Mouse (Mus musculus) gastrocnemius, adult 18-20 months (tissue): ENCODE measurements around the gene Gins1. TPM values are rescaled to one million over a fixed set of nuclear protein-coding genes. Genes with fewer than 3 reads are reported as not detected.
"Not testable (repeated sequence)": the region's sequence is repeated elsewhere in the genome, so short reads cannot be mapped to it uniquely, and the experiment has no call there.

Experiments
- DNase-seq: peaks from one replicate; pipeline ENCODE4 v3.0.0; 2021; ENCODE audit warnings: low spot score
- long read RNA-seq, 2 experiments: library from polyadenylated mRNA; stranded (forward); transcript quantifications; one replicate each; pipeline ENCODE4 v2.0.0; 2021
- total RNA-seq, 2 experiments: library from RNA; stranded (reverse); gene quantifications; 2 replicates each; pipeline ENCODE4 v1.2.3; 2021

Gene Gins1
- total RNA-seq = 1 to 10 TPM; 1.8 to 2.1 TPM
- long read RNA-seq, experiment 1 = 0 reads
- long read RNA-seq, experiment 2, partial matches to known transcripts = 0 of 1 reads
- long read RNA-seq, experiment 2, other reads (novel, unspliced or antisense) = 0 of 1 reads

GRCm38 (mm10) chr2:150904936-150905450, at the start of gene Gins1:
Gene Gins1, plus strand, starts transcription at chr2:150905400.
- no peak for DNase-seq

GRCm38 (mm10) chr2:150858724-150859487, 46.3 kb upstream of the Gins1 start:
- DNase-seq = no peak

GRCm38 (mm10) chr2:150859709-150860470, 45.3 kb upstream of the Gins1 start:
- no peak for DNase-seq

DNA sequence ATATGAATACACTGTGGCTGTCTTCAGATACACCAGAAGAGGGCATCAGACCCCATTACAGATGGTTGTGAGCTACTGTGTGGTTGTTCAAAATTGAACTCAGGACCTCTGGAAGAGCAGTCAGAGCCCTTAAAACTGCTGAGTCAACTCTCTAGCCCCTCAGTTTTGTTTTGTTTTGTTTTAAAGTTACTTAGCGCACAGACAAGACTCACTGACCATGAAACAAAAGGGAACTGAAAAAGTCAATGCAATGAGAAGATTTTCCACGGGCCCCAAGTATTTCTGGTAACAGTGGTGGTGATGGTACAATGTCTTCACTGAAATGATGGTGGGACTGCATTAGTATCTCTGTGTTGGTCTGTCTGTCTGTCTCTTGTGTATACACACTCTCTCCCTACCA, 44.1 kb upstream of the Gins1 start:
- DNase-seq = no peak

DNA sequence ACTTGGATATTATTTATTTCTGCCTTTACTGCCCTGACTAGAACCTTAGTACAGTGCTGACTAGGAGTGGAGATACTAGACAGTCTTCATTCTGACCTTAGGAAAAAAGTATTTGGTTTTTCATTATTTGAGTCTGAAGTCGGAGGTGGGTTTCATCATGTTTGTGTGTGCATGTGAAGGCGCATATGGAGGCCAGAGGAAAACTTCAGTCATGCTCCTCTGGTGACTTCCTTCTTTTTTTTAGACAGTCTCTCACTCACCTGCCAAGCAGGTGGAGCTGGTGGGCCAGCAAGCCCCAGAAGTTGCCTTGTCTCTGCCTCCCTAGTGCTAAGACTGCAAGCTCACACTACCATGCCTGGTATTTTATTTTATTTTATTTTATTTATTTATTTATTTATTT, 38.2 kb upstream of the Gins1 start:
- DNase-seq = no peak

GRCm38 (mm10) chr2:150869446-150869845, 35.8 kb upstream of the Gins1 start:
- DNase-seq = no peak

DNA sequence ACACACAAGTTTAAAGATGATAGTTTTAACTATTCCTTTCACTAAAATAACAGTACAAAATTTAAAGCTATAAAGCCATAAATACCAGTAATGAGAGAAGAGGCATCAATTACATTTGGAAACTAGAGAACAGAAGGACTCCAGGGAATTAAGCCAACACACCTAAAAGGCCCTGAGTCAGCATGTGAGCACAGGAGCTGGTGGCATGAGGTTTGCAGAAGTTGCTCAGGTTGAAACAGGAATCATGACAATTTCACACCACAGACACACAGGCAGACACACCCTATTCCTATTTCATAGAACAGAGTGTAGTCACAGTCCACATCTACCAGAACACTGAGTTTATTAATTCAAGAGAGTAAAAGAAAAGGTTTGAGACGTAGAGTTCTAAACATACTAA, 30.7 kb upstream of the Gins1 start:
- DNase-seq = no peak

DNA sequence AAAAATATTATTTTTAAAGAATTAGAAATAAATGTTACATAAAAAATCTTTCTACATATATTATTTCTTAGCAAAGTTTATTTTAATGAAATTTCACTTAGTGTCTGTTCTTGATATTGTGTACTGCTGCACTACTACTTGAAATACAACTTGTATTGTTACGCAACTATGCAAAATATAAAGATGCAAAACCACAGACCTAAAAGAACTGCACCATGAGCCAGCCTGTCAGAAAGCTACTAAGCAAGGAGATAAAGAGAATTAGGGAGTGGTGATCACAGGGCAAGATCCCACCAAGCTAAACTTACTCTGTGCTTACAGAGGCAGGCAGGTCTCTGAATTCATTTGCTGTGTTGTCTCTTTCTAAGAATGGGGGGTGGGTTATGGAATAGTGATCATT, 30.0 kb upstream of the Gins1 start:
- no peak for DNase-seq

DNA sequence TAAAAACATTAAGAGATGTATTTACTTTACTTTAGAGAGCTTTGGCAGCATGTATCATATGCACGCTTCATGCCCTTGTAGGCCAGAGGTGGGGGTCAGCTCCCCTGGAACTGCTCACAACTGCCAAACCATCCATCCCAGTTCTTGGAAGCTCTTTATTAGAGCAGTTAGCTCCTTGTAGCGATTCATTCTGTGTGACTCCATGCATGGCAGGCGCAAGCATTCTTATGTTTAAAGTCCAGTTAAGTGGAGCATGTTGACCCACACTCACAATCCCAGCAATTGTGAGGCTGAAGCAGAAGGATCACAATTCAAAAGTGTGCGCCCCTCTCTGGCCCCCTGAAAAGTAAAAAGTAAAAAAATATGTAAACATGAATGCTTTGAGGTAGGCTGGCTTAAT, 27.6 kb upstream of the Gins1 start:
- DNase-seq = no peak

DNA sequence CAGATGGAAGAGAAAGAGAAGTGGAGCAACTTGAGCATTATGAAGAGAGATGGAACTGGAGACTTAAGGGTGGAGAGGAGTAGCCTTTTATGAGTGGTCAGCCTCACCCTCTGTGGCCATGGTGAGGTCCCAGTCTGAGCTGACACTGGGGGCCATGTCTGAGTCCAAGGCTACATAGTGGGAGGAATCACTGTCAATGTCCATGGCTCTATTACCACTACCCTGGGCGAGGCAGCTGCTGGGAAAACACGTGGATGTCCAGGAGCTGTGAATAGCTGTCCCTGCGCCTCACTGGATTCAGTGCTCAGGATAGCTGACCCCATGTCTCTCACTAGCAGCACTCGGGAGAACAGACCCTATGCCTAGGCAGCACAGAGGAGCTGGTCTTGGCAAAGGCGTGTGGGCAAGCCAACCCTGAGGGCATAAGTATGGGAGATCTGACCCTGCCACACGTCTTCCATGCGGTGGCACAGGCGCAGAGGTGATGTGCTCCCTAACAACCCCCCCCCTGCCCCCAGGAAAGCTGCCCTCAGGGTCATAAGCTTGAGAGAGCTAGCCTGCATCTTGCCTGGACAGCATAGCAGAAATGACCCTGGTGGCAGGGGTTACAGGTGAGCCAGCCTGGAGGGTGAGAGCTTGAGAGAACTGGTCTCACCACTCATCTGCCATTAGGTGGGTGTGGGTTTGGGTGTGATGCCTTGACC, 21.0 kb upstream of the Gins1 start:
- DNase-seq = no peak

GRCm38 (mm10) chr2:150884779-150885110, 20.5 kb upstream of the Gins1 start:
- no peak for DNase-seq

- DNase-seq = no peak
Observed at GRCm38 (mm10) chr2:150885814-150886213, 19.4 kb upstream of the Gins1 start.

DNA sequence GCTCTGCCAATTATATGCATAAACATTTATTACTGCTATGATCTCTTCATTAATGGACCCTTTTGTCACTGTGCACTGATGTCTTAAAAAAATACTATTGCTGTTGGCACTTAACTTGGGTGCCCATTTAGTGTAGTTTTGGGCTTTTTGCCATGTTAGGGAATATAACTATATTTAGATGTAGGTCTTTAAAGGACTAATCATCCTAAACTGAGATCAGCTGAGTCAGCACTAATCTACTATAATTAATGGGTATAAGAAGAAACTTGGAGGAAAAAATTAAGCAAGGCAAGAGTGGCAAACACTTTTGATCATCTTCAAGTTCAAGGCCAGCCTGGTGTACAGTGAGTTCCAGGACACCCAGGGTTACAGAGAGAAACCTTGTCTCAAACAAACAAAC, 18.9 kb upstream of the Gins1 start:
- no peak for DNase-seq

- DNase-seq = no peak
Observed at GRCm38 (mm10) chr2:150887370-150887769, 17.8 kb upstream of the Gins1 start.

DNA sequence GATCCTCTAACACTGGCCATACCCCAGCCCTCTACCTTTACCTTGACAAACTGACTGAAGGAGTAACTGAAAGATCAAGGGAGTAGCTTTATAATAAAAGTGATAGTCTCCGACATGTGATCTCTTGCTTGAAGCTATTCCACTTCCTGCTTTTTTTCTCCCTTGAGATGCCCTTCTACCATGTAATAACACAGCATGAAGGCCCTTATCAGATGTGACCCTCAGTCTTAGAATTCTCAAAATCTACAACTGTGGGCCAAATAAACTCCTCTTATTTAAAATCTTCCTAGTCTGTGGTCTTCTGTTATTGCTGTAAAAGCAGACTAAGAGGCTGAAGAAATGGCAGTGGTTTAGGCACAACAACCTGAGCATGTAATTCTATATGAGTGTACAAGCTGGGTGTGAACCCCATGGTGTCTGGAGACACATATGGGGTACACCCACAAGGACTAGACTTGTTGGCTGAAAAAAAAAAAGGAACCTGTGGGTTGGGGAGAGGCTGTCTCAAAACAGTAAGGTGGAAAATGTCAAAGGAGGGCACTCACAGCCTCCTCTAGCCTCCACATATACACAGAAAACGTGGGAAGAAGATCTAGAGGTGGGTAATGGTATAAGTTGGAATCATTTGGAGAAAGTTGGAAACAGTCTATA, 10.5 kb upstream of the Gins1 start:
- no peak for DNase-seq

GRCm38 (mm10) chr2:150895691-150896252, 9.4 kb upstream of the Gins1 start:
- DNase-seq = no peak

DNA sequence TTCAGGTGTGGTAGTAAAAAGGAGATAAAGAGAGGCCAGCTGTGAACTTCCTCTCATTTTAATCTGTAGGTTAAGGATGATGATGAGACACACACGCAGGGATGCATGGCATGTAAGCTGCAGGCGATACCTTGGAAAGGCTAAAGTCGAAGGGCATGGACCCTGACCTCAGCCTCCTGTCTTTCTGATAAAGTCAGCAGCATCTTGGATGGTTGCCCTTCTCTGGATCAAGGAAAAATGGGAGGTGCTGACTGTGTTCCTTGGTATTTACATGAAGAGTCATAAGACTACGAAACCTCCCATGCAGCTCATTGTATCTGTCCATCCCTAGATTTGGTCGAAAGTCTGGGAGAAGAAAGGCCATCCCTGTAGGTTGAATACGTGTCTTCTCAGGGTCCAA, 4.9 kb upstream of the Gins1 start:
- DNase-seq = no peak

DNA sequence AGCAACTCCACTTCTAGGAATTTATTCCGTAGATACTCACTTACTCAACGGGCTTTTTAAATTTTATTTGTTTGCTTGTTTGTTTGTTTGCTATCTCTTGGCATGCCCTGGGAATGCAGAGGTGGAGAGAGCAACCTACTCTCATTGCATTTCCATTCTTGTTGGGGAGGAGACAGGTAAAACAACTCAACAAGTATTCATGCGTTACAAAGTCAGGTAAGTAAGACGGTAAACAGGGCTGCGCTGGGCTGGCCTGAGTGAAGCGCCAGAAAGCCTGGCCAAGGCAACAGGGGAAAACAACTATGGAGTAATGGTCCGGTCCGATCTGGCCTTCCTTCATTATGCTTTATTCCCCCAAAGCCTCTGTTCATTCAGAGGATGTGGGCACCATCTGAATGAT, 2.9 kb upstream of the Gins1 start:
- DNase-seq = no peak

DNA sequence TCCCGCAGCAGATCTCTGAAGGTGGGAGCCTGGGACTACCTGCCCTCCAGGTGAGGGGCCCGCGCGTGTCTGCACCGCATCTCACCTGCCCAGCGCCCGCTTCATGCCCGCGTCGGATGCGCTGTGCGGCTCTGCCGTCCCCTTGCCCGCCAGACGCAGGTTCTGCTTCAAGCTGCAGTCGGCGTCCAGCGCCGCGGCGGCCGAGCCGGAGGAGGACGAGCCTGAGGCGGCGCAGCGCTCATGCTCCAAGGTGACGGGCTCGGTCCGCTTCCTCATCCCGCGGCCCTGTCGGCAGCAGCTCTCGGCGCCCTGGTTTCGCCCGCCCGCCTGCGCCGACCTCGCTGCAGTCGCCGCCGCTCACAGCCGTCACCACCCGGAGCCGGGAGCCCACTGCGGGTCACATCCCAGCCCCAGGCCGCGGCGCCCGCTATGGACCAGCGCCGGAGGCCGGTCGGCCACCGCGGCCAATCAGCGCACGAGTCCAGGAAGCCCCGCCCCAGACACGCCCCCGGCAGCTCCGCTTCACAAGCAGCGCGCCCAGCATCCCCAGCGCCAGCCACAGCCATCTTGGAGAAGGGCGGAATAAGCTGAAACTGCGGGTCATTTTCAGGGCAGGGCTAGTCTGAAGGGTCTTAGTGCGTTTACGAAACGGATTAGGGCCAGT, 796 bp upstream of the Gins1 start, which contains the start of gene Abhd12:
Gene Abhd12, minus strand, starts transcription at position 470 of the 664 bp plus-strand sequence.
- DNase-seq = peak; percentile 98

GRCm38 (mm10) chr2:150908881-150909280, 3.7 kb downstream of the Gins1 start:
- DNase-seq = not testable (repeated sequence)
